Mouse (Mus musculus) intestine, embryonic 16.5 days (tissue): ENCODE results near the gene Olfr11. TPM values are rescaled to one million over a fixed set of nuclear protein-coding genes. Genes with fewer than 3 reads are reported as not detected.

Source experiments
- ATAC-seq: fragments of 200-750 bp; cut with Nextera tagmentation; 2 replicates; pipeline ENCODE4 v1.8.0; 2017; ENCODE audit warnings: moderate TSS enrichment, moderate library complexity
- H3K27ac ChIP-seq: fragments of 300-500 bp; sonication (generic); 2 replicates; pipeline ENCODE4 v1.5.1; 2014; ENCODE audit warnings: mild to moderate bottlenecking, low read length
- H3K27me3 ChIP-seq: fragments of 300-500 bp; sonication (generic); replicated peaks from 2 replicates; pipeline ENCODE4 v1.6.1; 2014; ENCODE audit warnings: low read length, control low read depth, mixed read lengths; ENCODE audit not compliant: control insufficient read depth, insufficient read depth
- H3K36me3 ChIP-seq: fragments of 300-500 bp; sonication (generic); 2 replicates; pipeline ENCODE4 v1.6.1; 2014; ENCODE audit warnings: low read length, control low read depth; ENCODE audit not compliant: control insufficient read depth, insufficient read depth
- H3K4me1 ChIP-seq: fragments of 300-500 bp; sonication (generic); 2 replicates; pipeline ENCODE4 v1.6.1; 2014; ENCODE audit warnings: low read length, control low read depth, mixed read lengths; ENCODE audit not compliant: control insufficient read depth, insufficient read depth
- H3K4me2 ChIP-seq: fragments of 300-500 bp; sonication (generic); 2 replicates; pipeline ENCODE4 v1.6.1; 2014; ENCODE audit warnings: low read depth, low read length, control low read depth
- H3K4me3 ChIP-seq: fragments of 300-500 bp; sonication (generic); 2 replicates; pipeline ENCODE4 v1.5.1; 2014; ENCODE audit warnings: mild to moderate bottlenecking, low read length
- H3K9ac ChIP-seq: fragments of 300-500 bp; sonication (generic); 2 replicates; pipeline ENCODE4 v1.6.1; 2014; ENCODE audit warnings: low read depth, low read length
- H3K9me3 ChIP-seq: fragments of 300-500 bp; sonication (generic); 2 replicates; pipeline ENCODE4 v1.6.1; 2016; ENCODE audit warnings: low read length, control low read depth; ENCODE audit not compliant: control insufficient read depth
- WGBS: fragments of 180-500 bp; shearing (Covaris S2); extraction: QIAGEN DNeasy Blood & Tissue Kit; methylation state at CpG from one replicate; pipeline ENCODE4 v1.1.7; 2014; 5-methylcytosine and 5-hydroxymethylcytosine counted together
- polyA plus RNA-seq: library from polyadenylated mRNA; unstranded; fragments of >200 nt; fragmentation: Nextera tagmentation; extraction: Ambion mirVana; gene quantifications from 2 replicates; pipeline ENCODE4 v1.2.1, GENCODE M21; 2015

The Olfr11 gene
- not detected in 2 replicates for polyA plus RNA-seq

DNA sequence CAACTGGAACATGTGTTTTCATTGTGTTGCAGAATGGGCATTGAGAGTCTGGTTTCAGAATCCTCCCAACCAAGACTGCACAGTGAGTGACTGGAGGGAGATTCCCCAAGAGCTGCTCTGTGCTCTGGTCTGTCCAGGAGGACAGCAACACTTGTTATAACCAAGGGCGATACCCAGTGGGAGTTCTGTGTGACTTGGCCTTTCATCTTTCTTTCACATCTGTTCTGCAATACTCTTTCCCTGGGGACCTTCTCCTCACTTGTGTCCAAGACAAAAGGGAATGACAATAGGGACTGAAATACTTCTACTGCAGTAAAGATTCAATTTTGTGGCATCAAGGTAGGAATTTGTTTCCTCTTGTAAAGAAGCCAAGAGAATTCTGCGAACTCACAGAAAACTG is at the start of gene Olfr11:
TSS of gene Olfr11 (minus strand) at position 101 of the 400 bp plus-strand sequence.
- no peak for ATAC-seq
- no peak within 1 kb of the TSS for H3K27ac ChIP-seq
- H3K4me2 ChIP-seq: no peak within 1 kb of the TSS
- 85% methylated on average over 2 of the region's 2 CpGs for WGBS
- H3K27me3 ChIP-seq: no peaks in the 10 kb centered on the region
- no peak within 1 kb of the TSS for H3K9ac ChIP-seq
- no peaks in the 10 kb centered on the region for H3K9me3 ChIP-seq
- no peaks in the 10 kb centered on the region for H3K4me1 ChIP-seq
- H3K36me3 ChIP-seq: no peaks in the 10 kb centered on the region
- no peak within 1 kb of the TSS for H3K4me3 ChIP-seq

DNA sequence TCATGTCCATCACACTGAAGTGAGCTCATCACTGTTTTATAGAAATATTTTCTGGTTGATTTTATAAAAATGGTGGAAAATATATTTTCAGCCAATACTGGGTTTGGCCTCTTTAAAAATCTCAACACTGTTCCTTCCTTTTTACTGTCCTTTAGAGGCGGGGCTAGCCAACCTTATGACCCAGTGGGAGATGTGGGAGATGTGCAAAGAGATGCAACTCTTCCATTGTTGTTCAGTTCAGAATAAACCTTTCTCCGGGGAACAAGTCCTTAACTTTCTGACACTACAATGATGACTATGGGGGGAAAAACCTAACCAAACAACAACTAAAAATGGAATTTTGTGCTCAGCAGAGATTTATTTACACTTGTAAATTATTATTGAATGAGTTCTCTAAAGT is 35.0 kb upstream of the Olfr11 start, which contains the start of gene Olfr1360:
TSS of gene Olfr1360 (minus strand) at position 101 of the 400 bp plus-strand sequence.
- Histone ChIP-seq H3K9me3 (no peaks in the 10 kb centered on the region), H3K4me3 (no peak within 1 kb of the TSS), H3K4me1 (no peaks in the 10 kb centered on the region), H3K4me2 (no peak within 1 kb of the TSS), H3K9ac (no peak within 1 kb of the TSS), H3K27me3 (no peaks in the 10 kb centered on the region), H3K27ac (no peak within 1 kb of the TSS), H3K36me3 (no peaks in the 10 kb centered on the region)
- WGBS: 80% methylated on average over 2 of the region's 2 CpGs
- no peak for ATAC-seq

DNA sequence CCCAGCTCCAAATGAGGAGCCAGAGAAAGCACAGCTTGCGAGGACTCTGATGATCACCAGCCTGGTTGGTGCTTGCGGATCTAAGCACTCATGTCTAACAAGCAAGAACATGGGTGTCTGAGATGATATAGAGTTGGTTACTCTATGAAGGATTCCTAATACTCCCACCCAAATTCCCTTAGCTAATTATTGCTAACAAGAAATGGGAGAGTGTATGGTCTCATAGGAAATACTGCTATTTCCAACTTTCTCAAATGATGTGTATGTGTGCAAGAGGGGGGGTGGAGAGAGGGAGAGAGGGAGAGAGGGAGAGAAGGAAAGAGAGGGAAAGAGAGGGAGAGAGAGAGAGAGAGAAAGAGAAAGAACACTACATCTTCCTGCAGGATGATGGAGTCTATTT is 21.0 kb upstream of the Olfr11 start, which contains the start of gene Olfr1361:
TSS of gene Olfr1361 (minus strand) at position 101 of the 400 bp plus-strand sequence.
- Histone ChIP-seq H3K4me1 (no peaks in the 10 kb centered on the region), H3K36me3 (no peaks in the 10 kb centered on the region), H3K27me3 (no peaks in the 10 kb centered on the region), H3K27ac (no peak within 1 kb of the TSS), H3K9ac (no peak within 1 kb of the TSS), H3K4me2 (no peak within 1 kb of the TSS), H3K4me3 (no peak within 1 kb of the TSS), H3K9me3 (no peaks in the 10 kb centered on the region)
- WGBS: 66% methylated on average over 2 of the region's 2 CpGs
- ATAC-seq: no peak

DNA sequence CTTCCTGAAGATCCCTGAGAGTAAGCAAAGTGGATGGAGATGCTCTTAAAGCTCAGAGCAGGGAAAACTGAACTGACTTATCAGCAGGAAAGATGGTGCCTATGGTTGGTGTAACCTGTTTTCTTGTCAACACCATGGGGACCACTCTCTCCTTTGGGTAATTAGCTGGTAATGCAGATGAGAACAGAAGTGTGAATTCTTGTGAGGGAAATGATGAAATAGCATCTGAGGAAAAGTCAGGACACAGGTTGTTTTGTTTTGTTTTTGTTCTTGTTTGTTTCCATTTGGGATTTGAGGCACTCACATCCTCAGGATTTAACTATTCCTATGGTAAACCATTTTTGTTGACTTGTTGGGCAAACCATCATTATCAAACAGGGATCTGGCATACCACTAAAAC is 28.4 kb downstream of the Olfr11 start, which contains the start of gene Olfr1362:
TSS of gene Olfr1362 (minus strand) at position 101 of the 400 bp plus-strand sequence.
- H3K4me1 ChIP-seq: no peaks in the 10 kb centered on the region
- no peak within 1 kb of the TSS for H3K27ac ChIP-seq
- H3K9ac ChIP-seq: no peak within 1 kb of the TSS
- H3K27me3 ChIP-seq: no peaks in the 10 kb centered on the region
- no peaks in the 10 kb centered on the region for H3K9me3 ChIP-seq
- H3K4me3 ChIP-seq: no peak within 1 kb of the TSS
- H3K36me3 ChIP-seq: no peaks in the 10 kb centered on the region
- no peak for ATAC-seq
- H3K4me2 ChIP-seq: no peak within 1 kb of the TSS

DNA sequence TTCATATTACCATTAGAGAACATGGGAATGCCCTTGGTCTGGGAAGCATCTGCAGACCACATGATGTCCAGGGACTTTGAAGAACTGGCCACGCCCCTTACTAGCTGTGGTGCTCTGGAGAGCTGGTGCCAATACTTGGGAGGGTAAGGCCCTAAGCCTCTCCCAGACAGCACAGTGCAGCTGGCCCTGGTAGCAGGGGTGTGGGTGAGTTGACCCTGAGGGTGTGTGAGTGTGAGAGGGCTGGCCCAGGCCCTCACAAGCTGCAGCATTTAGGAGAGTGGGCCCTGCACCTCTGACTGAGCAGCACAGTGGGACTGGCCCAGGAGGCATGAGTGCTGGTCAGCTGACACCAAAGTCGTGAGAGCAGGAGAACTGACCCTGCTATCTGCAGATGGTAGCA is 50.7 kb downstream of the Olfr11 start:
- Histone ChIP-seq H3K4me3 (no peak overlapping the region), H3K4me2 (no peak overlapping the region), H3K4me1 (no peaks in the 10 kb centered on the region), H3K36me3 (no peaks in the 10 kb centered on the region), H3K27me3 (no peaks in the 10 kb centered on the region), H3K27ac (no peak overlapping the region), H3K9me3 (no peaks in the 10 kb centered on the region), H3K9ac (no peak overlapping the region)
- 67% methylated on average over 2 of the region's 2 CpGs for WGBS
- no peak for ATAC-seq

Other genes starting within 250 kb of the Olfr11 start
- 61.7 and 64.5 TPM in 2 replicates for gene Zkscan3, start 239.8 kb downstream of the Olfr11 start, polyA plus RNA-seq
- 2.4 TPM in 2 replicates for gene Pgbd1, start 201.5 kb downstream of the Olfr11 start, polyA plus RNA-seq
- 22.3 and 23.6 TPM in 2 replicates for gene Zscan26, start 188.8 kb downstream of the Olfr11 start, polyA plus RNA-seq
- 1.8 and 2.0 TPM in 2 replicates for gene Nkapl, start 174.0 kb downstream of the Olfr11 start, polyA plus RNA-seq
- 2.4 and 2.5 TPM in 2 replicates for gene Zkscan4, start 163.6 kb downstream of the Olfr11 start, polyA plus RNA-seq
- gene Gm10065, start 163.1 kb downstream of the Olfr11 start, polyA plus RNA-seq: not detected in 2 replicates
- 0.22 and 0.39 TPM in 2 replicates for gene AK157302, start 147.3 kb downstream of the Olfr11 start, polyA plus RNA-seq
- 10.9 and 12.1 TPM in 2 replicates for gene Gm11273, start 141.1 kb downstream of the Olfr11 start, polyA plus RNA-seq
- gene Zkscan8, start 111.4 kb downstream of the Olfr11 start, polyA plus RNA-seq: 3.0 and 3.4 TPM in 2 replicates
- 0.11 and 0.17 TPM in 2 replicates for gene Olfr1366, start 99.7 kb downstream of the Olfr11 start, polyA plus RNA-seq
- gene Olfr1535, start 82.6 kb downstream of the Olfr11 start, polyA plus RNA-seq: not detected in 2 replicates
- gene Olfr1364, start 60.8 kb downstream of the Olfr11 start, polyA plus RNA-seq: not detected in 2 replicates
- not detected in 2 replicates for gene Olfr1362, start 28.5 kb downstream of the Olfr11 start, polyA plus RNA-seq
- not detected in 2 replicates for gene Olfr1361, start 20.9 kb upstream of the Olfr11 start, polyA plus RNA-seq
- gene Olfr1360, start 34.9 kb upstream of the Olfr11 start, polyA plus RNA-seq: not detected in 2 replicates
- gene Olfr1359, start 55.6 kb upstream of the Olfr11 start, polyA plus RNA-seq: not detected in 2 replicates
- 2.3 and 2.5 TPM in 2 replicates for gene Hist1h2bl, start 73.6 kb upstream of the Olfr11 start, polyA plus RNA-seq
- gene Hist1h2ai, start 73.9 kb upstream of the Olfr11 start, polyA plus RNA-seq: 10.9 and 17.9 TPM in 2 replicates
- gene Hist1h3h, start 75.1 kb upstream of the Olfr11 start, polyA plus RNA-seq: 4.8 and 9.5 TPM in 2 replicates
- gene Hist1h2bm, start 79.5 kb upstream of the Olfr11 start, polyA plus RNA-seq: 1.7 and 3.5 TPM in 2 replicates
- 0.66 and 2.1 TPM in 2 replicates for gene Hist1h4j, start 92.5 kb upstream of the Olfr11 start, polyA plus RNA-seq
- 4.0 and 4.7 TPM in 2 replicates for gene Hist1h4k, start 108.0 kb upstream of the Olfr11 start, polyA plus RNA-seq
- 13.0 and 13.5 TPM in 2 replicates for gene Hist1h2ak, start 111.3 kb upstream of the Olfr11 start, polyA plus RNA-seq
- gene Hist1h2bn, start 111.6 kb upstream of the Olfr11 start, polyA plus RNA-seq: 1.9 and 2.5 TPM in 2 replicates
- 10.0 and 14.9 TPM in 2 replicates for gene Hist1h1b, start 138.1 kb upstream of the Olfr11 start, polyA plus RNA-seq
- 53.6 and 66.8 TPM in 2 replicates for gene Hist1h3i, start 140.9 kb upstream of the Olfr11 start, polyA plus RNA-seq
- gene Hist1h2an, start 144.7 kb upstream of the Olfr11 start, polyA plus RNA-seq: 3.8 and 4.1 TPM in 2 replicates
- 1.5 and 1.7 TPM in 2 replicates for gene Hist1h2bp, start 144.9 kb upstream of the Olfr11 start, polyA plus RNA-seq
- 13.4 and 17.9 TPM in 2 replicates for gene Hist1h2bq, start 167.7 kb upstream of the Olfr11 start, polyA plus RNA-seq
- not detected in 2 replicates for gene Hist1h2ao, start 167.9 kb upstream of the Olfr11 start, polyA plus RNA-seq
- gene Hist1h4m, start 169.2 kb upstream of the Olfr11 start, polyA plus RNA-seq: 1.0 TPM in 1 of 2 replicates, not detected in the other
- 5.7 and 9.6 TPM in 2 replicates for gene Hist1h4n, start 189.7 kb upstream of the Olfr11 start, polyA plus RNA-seq
- gene Hist1h2ap, start 191.0 kb upstream of the Olfr11 start, polyA plus RNA-seq: 2,307 and 2,693 TPM in 2 replicates
- 15.5 and 19.5 TPM in 2 replicates for gene Hist1h2br, start 191.2 kb upstream of the Olfr11 start, polyA plus RNA-seq